Mouse (Mus musculus) stomach, embryonic 15.5 days (tissue): ENCODE data around the gene Nat8f2. TPM values are rescaled to one million over a fixed set of nuclear protein-coding genes. Genes with fewer than 3 reads are reported as not detected.
"Not testable (repeated sequence)": the region's sequence is repeated elsewhere in the genome, so short reads cannot be mapped to it uniquely, and the experiment has no call there.

ENCODE experiments used
- ATAC-seq: fragments of 200-750 bp; cut with Nextera tagmentation; 2 replicates; pipeline ENCODE4 v1.8.0; 2017; ENCODE audit warnings: low read depth, moderate number of reproducible peaks, moderate TSS enrichment; ENCODE audit not compliant: insufficient read depth, low FRiP score
- H3K27ac ChIP-seq: fragments of 300-500 bp; sonication (generic); 2 replicates; pipeline ENCODE4 v1.5.1; 2015; ENCODE audit warnings: mild to moderate bottlenecking, inconsistent platforms
- H3K27me3 ChIP-seq: fragments of 300-500 bp; sonication (generic); replicated peaks from 2 replicates; pipeline ENCODE4 v1.6.1; 2015; ENCODE audit warnings: inconsistent platforms
- H3K36me3 ChIP-seq: fragments of 300-500 bp; sonication (generic); 2 replicates; pipeline ENCODE4 v1.6.1; 2015; ENCODE audit warnings: inconsistent platforms
- H3K4me1 ChIP-seq: fragments of 300-500 bp; sonication (generic); 2 replicates; pipeline ENCODE4 v1.6.1; 2015; ENCODE audit warnings: inconsistent platforms
- H3K4me2 ChIP-seq: fragments of 300-500 bp; sonication (generic); 2 replicates; pipeline ENCODE4 v1.6.1; 2015; ENCODE audit warnings: mild to moderate bottlenecking, inconsistent platforms
- H3K4me3 ChIP-seq: fragments of 300-500 bp; sonication (generic); replicated peaks from 2 replicates; pipeline ENCODE4 v1.5.1; 2015; ENCODE audit warnings: inconsistent platforms
- H3K9ac ChIP-seq: fragments of 300-500 bp; sonication (generic); 2 replicates; pipeline ENCODE4 v1.6.1; 2015; ENCODE audit warnings: inconsistent platforms
- H3K9me3 ChIP-seq: fragments of 300-500 bp; sonication (generic); 2 replicates; pipeline ENCODE4 v1.6.1; 2016; ENCODE audit warnings: inconsistent platforms
- WGBS: fragments of 180-500 bp; shearing (Covaris S2); methylation state at CpG from one replicate; pipeline ENCODE4 v1.1.7; 2015; 5-methylcytosine and 5-hydroxymethylcytosine counted together
- polyA plus RNA-seq: library from polyadenylated mRNA; unstranded; fragments of >200 nt; fragmentation: Nextera tagmentation; extraction: Ambion mirVana; gene quantifications from 2 replicates; pipeline ENCODE4 v1.2.1, GENCODE M21; 2015

Nat8f2 gene
- polyA plus RNA-seq, 1 experiment from 2014 or later: 0.04 TPM

DNA sequence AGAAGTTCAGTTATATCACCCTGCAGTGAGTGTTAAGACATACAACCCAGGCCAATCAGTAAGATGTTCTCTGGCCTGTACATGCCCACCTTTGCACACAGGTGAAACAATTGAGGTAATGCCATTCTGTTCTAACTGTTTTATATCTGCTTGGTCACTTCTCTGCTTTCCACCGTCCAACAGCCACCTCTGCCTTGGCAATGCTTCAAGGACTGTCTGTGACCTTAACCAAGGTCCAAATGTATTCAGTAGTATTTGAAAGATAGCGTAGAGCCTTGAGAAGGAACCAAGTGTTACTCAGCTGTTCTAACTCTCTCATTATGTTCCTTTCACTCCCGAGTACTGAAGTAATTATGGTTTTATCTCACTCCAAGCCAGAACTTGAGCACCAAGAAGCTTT, 6.4 kb downstream of the Nat8f2 start:
- H3K27ac ChIP-seq: no peak overlapping the region
- WGBS: 70% methylated on average over 3 of the region's 3 CpGs
- no peaks in the 10 kb centered on the region for H3K4me1 ChIP-seq
- no peaks in the 10 kb centered on the region for H3K36me3 ChIP-seq
- no peak overlapping the region for H3K4me2 ChIP-seq
- no peak overlapping the region for H3K9ac ChIP-seq
- no peak for ATAC-seq
- no peaks in the 10 kb centered on the region for H3K27me3 ChIP-seq
- H3K9me3 ChIP-seq: no peaks in the 10 kb centered on the region
- no peak overlapping the region for H3K4me3 ChIP-seq

GRCm38 (mm10) chr6:85861247-85861646, 7.7 kb downstream of the Nat8f2 start:
- no peaks in the 10 kb centered on the region for H3K9me3 ChIP-seq
- H3K4me1 ChIP-seq: no peaks in the 10 kb centered on the region
- ATAC-seq: no peak
- no peaks in the 10 kb centered on the region for H3K36me3 ChIP-seq
- no peak overlapping the region for H3K4me2 ChIP-seq
- H3K9ac ChIP-seq: no peak overlapping the region
- H3K27ac ChIP-seq: no peak overlapping the region
- no peaks in the 10 kb centered on the region for H3K27me3 ChIP-seq
- H3K4me3 ChIP-seq: no peak overlapping the region
- WGBS: 82% methylated on average over 3 of the region's 3 CpGs

- Histone ChIP-seq H3K27ac (no peak overlapping the region), H3K4me1 (no peaks in the 10 kb centered on the region), H3K9me3 (no peaks in the 10 kb centered on the region), H3K9ac (no peak overlapping the region), H3K36me3 (no peaks in the 10 kb centered on the region), H3K4me3 (no peak overlapping the region), H3K4me2 (no peak overlapping the region), H3K27me3 (no peaks in the 10 kb centered on the region)
- 64% methylated on average over 1 of the region's 1 CpGs for WGBS
- no peak for ATAC-seq
Measured at GRCm38 (mm10) chr6:85856194-85856678, 12.7 kb downstream of the Nat8f2 start.

DNA sequence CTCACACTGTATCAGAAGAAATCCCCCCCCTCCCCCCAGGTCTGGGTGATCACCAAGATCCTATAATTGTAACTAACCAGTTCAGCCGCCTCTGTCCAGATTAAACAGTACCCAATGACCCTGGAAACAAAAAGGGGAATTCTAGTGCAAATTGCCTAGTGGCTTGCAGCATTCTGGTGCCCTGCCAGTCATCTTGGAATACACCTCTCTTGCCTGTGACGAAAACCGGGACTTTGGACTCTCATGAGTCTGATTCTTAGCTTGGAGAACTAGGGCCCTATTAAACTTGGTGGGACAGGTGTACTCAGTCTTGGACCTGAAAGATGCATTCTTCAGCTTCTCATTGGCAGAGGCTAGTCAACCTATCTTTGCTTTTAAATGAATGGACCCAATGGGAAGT, 15.5 kb downstream of the Nat8f2 start:
- H3K4me3 ChIP-seq: no peak overlapping the region
- H3K9me3 ChIP-seq: no peaks in the 10 kb centered on the region
- ATAC-seq: no peak
- H3K9ac ChIP-seq: no peak overlapping the region
- no peak overlapping the region for H3K27ac ChIP-seq
- H3K36me3 ChIP-seq: no peaks in the 10 kb centered on the region
- 68% methylated on average over 3 of the region's 3 CpGs for WGBS
- no peaks in the 10 kb centered on the region for H3K27me3 ChIP-seq
- no peak overlapping the region for H3K4me2 ChIP-seq
- no peaks in the 10 kb centered on the region for H3K4me1 ChIP-seq

- Histone ChIP-seq H3K9ac (no peak overlapping the region), H3K36me3 (no peaks in the 10 kb centered on the region), H3K4me1 (no peaks in the 10 kb centered on the region), H3K27ac (no peak overlapping the region), H3K4me2 (no peak overlapping the region), H3K9me3 (no peaks in the 10 kb centered on the region), H3K4me3 (no peak overlapping the region), H3K27me3 (no peaks in the 10 kb centered on the region)
- 80% methylated on average over 7 of the region's 7 CpGs for WGBS
- ATAC-seq: no peak
Measured at GRCm38 (mm10) chr6:85851062-85851773, 17.7 kb downstream of the Nat8f2 start.

DNA sequence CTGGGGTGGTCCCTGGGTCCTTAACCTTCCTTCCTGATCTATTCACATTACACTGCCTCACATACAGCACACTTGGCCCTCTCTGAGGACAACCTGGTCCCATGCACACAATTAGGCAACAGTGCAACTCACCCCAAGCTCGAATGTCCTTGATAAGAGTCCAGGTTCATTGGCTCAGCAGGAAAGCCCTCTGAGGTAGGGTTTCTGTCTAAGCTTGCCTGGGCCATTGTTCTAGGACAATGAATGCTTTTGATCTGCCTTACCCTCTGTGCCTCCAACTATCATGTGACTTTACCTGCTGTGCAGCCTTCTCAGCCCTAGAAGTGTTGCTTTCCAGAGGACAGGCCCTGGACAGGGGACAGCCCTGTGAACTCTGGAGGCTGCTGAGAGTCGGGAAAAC, 19.7 kb downstream of the Nat8f2 start:
- Histone ChIP-seq H3K36me3 (no peaks in the 10 kb centered on the region), H3K4me2 (no peak overlapping the region), H3K9me3 (no peaks in the 10 kb centered on the region), H3K9ac (no peak overlapping the region), H3K4me1 (no peaks in the 10 kb centered on the region), H3K27ac (no peak overlapping the region), H3K4me3 (no peak overlapping the region), H3K27me3 (no peaks in the 10 kb centered on the region)
- no peak for ATAC-seq
- WGBS: 29% methylated on average over 2 of the region's 2 CpGs

- H3K27ac ChIP-seq: no peak overlapping the region
- no peak overlapping the region for H3K4me2 ChIP-seq
- no peaks in the 10 kb centered on the region for H3K4me1 ChIP-seq
- H3K4me3 ChIP-seq: no peak overlapping the region
- 86% methylated on average over 4 of the region's 4 CpGs for WGBS
- no peak overlapping the region for H3K9ac ChIP-seq
- ATAC-seq: no peak
- H3K9me3 ChIP-seq: no peaks in the 10 kb centered on the region
- H3K27me3 ChIP-seq: no peaks in the 10 kb centered on the region
- no peaks in the 10 kb centered on the region for H3K36me3 ChIP-seq
Measured at GRCm38 (mm10) chr6:85848140-85848539, 20.8 kb downstream of the Nat8f2 start.

- no peak overlapping the region for H3K9ac ChIP-seq
- ATAC-seq: no peak
- H3K9me3 ChIP-seq: no peaks in the 10 kb centered on the region
- H3K36me3 ChIP-seq: no peaks in the 10 kb centered on the region
- no peak overlapping the region for H3K4me2 ChIP-seq
- no peaks in the 10 kb centered on the region for H3K4me1 ChIP-seq
- H3K4me3 ChIP-seq: no peak overlapping the region
- WGBS: 14% methylated on average over 1 of the region's 1 CpGs
- H3K27me3 ChIP-seq: no peaks in the 10 kb centered on the region
- no peak overlapping the region for H3K27ac ChIP-seq
Measured at GRCm38 (mm10) chr6:85846921-85847320, 22.0 kb downstream of the Nat8f2 start.

DNA sequence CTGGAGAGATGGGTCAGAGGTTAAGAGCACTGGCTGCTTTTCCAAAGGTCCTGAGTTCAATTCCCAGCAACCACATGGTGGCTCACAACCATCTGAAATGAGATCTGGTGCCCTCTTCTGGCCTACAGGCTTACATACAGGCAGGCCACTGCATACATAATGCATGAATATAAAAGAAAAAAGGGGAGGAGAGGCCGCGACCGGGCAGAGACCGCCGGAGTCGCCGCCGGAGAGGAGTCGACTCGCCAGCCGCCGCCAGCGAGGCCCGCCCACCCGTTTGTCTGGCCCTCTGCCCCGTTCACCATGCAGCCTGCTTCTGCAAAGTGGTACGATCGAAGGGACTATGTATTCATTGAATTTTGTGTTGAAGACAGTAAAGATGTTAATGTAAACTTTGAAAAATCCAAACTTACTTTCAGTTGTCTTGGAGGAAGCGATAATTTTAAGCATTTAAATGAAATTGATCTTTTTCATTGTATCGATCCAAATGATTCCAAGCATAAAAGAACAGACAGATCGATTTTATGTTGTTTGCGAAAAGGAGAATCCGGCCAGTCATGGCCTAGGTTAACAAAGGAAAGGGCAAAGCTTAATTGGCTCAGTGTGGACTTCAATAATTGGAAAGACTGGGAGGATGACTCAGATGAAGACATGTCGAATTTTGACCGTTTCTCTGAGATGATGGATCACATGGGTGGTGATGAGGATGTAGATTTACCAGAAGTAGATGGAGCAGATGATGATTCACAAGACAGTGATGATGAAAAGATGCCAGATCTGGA, 25.1 kb downstream of the Nat8f2 start:
- not testable (repeated sequence) for H3K9ac ChIP-seq, H3K27ac ChIP-seq, H3K4me2 ChIP-seq, H3K36me3 ChIP-seq, ATAC-seq, H3K27me3 ChIP-seq, H3K9me3 ChIP-seq, H3K4me3 ChIP-seq, H3K4me1 ChIP-seq
- WGBS: 77% methylated on average over 25 of the region's 25 CpGs

DNA sequence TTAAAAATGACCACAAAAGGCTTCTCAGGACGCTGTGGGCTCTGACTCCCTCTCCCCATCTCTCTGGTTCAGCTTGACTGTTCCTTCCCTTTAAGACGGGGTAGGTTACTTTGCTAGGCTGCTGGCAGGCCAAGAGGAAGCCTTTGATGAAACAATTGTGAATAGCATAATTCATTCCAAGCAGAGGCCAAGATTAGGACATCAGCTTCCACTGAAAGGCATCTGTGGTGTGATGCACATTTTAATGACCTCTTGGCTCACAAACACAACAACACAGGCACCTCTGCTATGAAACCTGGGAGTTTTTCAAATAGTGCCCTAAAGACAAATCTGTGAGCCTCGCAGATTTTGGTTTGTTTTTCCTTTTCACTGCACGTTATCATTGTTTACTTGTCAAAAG, 29.0 kb downstream of the Nat8f2 start:
- no peak overlapping the region for H3K27ac ChIP-seq
- 47% methylated on average over 4 of the region's 4 CpGs for WGBS
- no peaks in the 10 kb centered on the region for H3K36me3 ChIP-seq
- H3K9me3 ChIP-seq: no peaks in the 10 kb centered on the region
- H3K27me3 ChIP-seq: no peaks in the 10 kb centered on the region
- no peak overlapping the region for H3K9ac ChIP-seq
- H3K4me1 ChIP-seq: no peaks in the 10 kb centered on the region
- no peak overlapping the region for H3K4me3 ChIP-seq
- no peak for ATAC-seq
- H3K4me2 ChIP-seq: no peak overlapping the region

DNA sequence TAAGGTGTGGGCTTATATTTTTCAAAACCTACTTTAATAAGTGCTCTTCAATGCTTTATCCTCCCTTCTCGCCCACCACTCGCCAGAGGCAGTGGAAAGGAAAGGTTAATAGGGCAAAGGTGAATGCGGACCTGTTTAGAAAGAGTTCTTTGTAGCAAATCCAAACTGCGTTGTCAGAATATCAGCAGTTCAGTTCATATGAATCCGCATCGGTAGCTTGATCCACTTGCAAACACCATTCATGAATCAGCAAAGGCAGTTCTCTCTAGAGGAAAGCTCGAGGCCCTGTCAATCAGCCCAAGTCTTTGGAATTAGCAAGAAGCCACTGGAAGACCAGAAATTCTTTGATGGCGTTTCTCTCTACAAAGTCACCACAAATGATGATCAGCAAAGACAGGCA, 30.3 kb downstream of the Nat8f2 start:
- Histone ChIP-seq H3K4me2 (no peak overlapping the region), H3K27me3 (no peaks in the 10 kb centered on the region), H3K9me3 (no peaks in the 10 kb centered on the region), H3K9ac (no peak overlapping the region), H3K4me3 (no peak overlapping the region), H3K27ac (no peak overlapping the region), H3K36me3 (no peaks in the 10 kb centered on the region), H3K4me1 (no peaks in the 10 kb centered on the region)
- WGBS: 72% methylated on average over 8 of the region's 8 CpGs
- no peak for ATAC-seq

DNA sequence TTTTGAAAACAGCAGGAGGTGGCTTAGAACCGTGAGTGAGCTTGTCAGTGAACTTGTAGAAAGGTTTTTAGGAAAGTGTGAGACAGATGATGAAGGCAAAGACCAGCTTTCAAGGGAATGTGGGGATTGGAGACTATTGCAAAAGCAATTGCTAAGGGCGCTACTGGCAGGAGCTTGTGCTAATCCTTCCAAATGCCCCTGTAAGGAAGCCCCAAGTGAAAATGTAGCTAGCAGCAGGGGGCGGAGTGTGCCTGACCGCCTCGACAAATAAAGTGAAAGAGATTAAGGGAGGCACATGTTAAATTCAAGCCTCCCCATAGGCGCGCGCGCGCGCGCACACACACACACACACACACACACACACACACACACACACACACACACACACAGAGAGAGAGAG, 31.7 kb downstream of the Nat8f2 start:
- not testable (repeated sequence) for H3K4me3 ChIP-seq, H3K27me3 ChIP-seq, H3K4me1 ChIP-seq, H3K9me3 ChIP-seq, H3K27ac ChIP-seq, H3K36me3 ChIP-seq, H3K9ac ChIP-seq
- WGBS: 20% methylated on average over 12 of the region's 12 CpGs
- peak; percentile 73; the same call in 1 of the 2 replicates for ATAC-seq
- peak overlapping the region; percentile 40 for H3K4me2 ChIP-seq
